Mouse (Mus musculus) thymus, adult 2 months (tissue): ENCODE results near the gene Sall1. TPM values are rescaled to one million over a fixed set of nuclear protein-coding genes. Genes with fewer than 3 reads are reported as not detected.

Experiments
- DNase-seq: peaks from one replicate; pipeline ENCODE4 v3.0.0; 2021
- H3K27ac ChIP-seq: fragments of 200-500 bp; 2 replicates; pipeline ENCODE4 v1.5.1; 2012; ENCODE audit warnings: low read length, control low read depth; ENCODE audit not compliant: control insufficient read depth, insufficient read depth
- H3K27me3 ChIP-seq: fragments of 200-500 bp; 2 replicates; pipeline ENCODE4 v1.6.1; 2012; ENCODE audit warnings: mild to moderate bottlenecking, low read length, moderate library complexity, mixed read lengths; ENCODE audit not compliant: control insufficient read depth, insufficient read depth
- H3K36me3 ChIP-seq: fragments of 200-500 bp; 2 replicates; pipeline ENCODE4 v1.6.1; 2012; ENCODE audit warnings: mild to moderate bottlenecking, low read length, moderate library complexity; ENCODE audit not compliant: control insufficient read depth, insufficient read depth
- H3K4me1 ChIP-seq: fragments of 200-500 bp; replicated peaks from 2 replicates; pipeline ENCODE4 v1.6.1; 2012; ENCODE audit warnings: low read length; ENCODE audit not compliant: control insufficient read depth, insufficient read depth
- H3K4me3 ChIP-seq: fragments of 200-500 bp; 2 replicates; pipeline ENCODE4 v1.5.1; 2012; ENCODE audit warnings: mild to moderate bottlenecking, low read length, control low read depth, moderate library complexity; ENCODE audit not compliant: control insufficient read depth, insufficient read depth
- CTCF ChIP-seq: fragments of 200-500 bp; IDR thresholded peaks from 2 replicates; pipeline ENCODE4 v1.5.1; 2012; ENCODE audit warnings: mild to moderate bottlenecking, control low read depth, low read length, moderate library complexity, borderline replicate concordance; ENCODE audit not compliant: control insufficient read depth, poor library complexity, insufficient read depth; ENCODE audit errors: extremely low read depth
- POLR2A ChIP-seq: fragments of 200-500 bp; IDR thresholded peaks from 2 replicates; pipeline ENCODE4 v1.6.1; 2012; ENCODE audit warnings: mild to moderate bottlenecking, low read length, control low read depth, moderate library complexity; ENCODE audit not compliant: control insufficient read depth, poor library complexity, insufficient read depth; ENCODE audit errors: extremely low read depth
- WGBS: fragments of 180-500 bp; shearing (Covaris S2); methylation state at CpG from one replicate; pipeline ENCODE4 v1.1.7; 2018; 5-methylcytosine and 5-hydroxymethylcytosine counted together
- polyA plus RNA-seq: library from polyadenylated mRNA; depleted of rRNA; stranded (reverse); fragments of >200 nt; gene quantifications from 2 replicates; pipeline ENCODE4 v1.2.3, GENCODE M21; 2012

Sall1 gene
- polyA plus RNA-seq, 1 experiment: 0.03 TPM

GRCm38 (mm10) chr8:89059507-89059906, 15.5 kb upstream of the Sall1 start:
- H3K27ac ChIP-seq: no peak overlapping the region

GRCm38 (mm10) chr8:89052880-89053279, 8.9 kb upstream of the Sall1 start:
- 90% methylated on average over 7 of the region's 7 CpGs for WGBS
- Histone ChIP-seq H3K4me3 (no peak overlapping the region), H3K36me3 (no peaks in the 10 kb centered on the region), H3K27ac (no peak overlapping the region), H3K27me3 (no peaks in the 10 kb centered on the region), H3K4me1 (no peaks in the 10 kb centered on the region)
- TF ChIP-seq CTCF (no peak), POLR2A (no peak)
- DNase-seq: no peak

More at GRCm38 (mm10) chr8:89059507-89059906, 15.5 kb upstream of the Sall1 start:
- Histone ChIP-seq H3K4me3 (no peak overlapping the region), H3K27me3 (no peaks in the 10 kb centered on the region), H3K4me1 (no peaks in the 10 kb centered on the region), H3K36me3 (no peaks in the 10 kb centered on the region)
- DNase-seq: no peak
- WGBS: 66% methylated on average over 6 of the region's 6 CpGs
- TF ChIP-seq POLR2A: no peak
- TF ChIP-seq CTCF: no peak

DNA sequence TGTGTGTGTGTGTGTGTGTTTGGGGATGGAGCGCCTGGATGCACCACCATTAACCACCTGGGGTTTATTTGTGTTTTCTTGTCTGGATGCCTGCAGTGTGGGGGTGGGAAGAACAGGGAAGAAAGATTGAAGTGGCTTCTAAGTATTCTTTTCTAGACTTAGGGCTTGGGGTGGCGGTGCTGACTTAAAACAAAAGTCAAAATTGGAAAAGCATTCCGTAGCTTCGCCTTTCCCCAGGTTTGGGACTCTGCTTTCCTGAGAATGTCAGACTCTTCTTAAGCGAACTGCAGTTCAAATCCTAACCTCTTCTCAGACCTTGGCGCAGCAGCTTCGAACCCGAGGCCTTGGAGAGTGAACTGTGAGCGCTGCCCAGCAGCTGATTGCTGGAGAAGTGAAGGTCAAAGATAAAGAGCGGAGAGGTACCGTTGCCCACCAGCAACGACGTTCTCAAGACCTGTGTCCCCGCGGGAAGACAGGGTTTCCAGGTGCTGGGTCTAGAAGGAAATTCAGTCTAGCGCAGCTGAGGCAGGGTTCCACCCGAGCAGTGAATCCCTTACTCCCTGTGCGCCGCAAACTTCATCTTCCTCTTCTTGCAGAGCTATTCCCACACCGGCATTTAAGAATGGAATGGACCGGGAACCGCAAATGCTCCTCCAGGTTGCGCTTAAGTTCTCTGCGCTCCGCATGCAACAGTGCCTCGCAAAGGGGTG, 2.8 kb upstream of the Sall1 start:
- 11% methylated on average over 26 of the region's 26 CpGs for WGBS
- Histone ChIP-seq H3K27ac (no peak overlapping the region), H3K36me3 (no peaks in the 10 kb centered on the region)

GRCm38 (mm10) chr8:89046226-89046625, 2.3 kb upstream of the Sall1 start:
- H3K36me3 ChIP-seq: no peaks in the 10 kb centered on the region
- no peak for TF ChIP-seq POLR2A
- H3K27me3 ChIP-seq: peaks cover 14% of the 10 kb centered on the region
- 2% methylated on average over 15 of the region's 15 CpGs for WGBS
- no peaks in the 10 kb centered on the region for H3K4me1 ChIP-seq
- DNase-seq: no peak
- H3K27ac ChIP-seq: no peak overlapping the region
- no peak overlapping the region for H3K4me3 ChIP-seq

More for the DNA sequence above, 2.8 kb upstream of the Sall1 start:
- Histone ChIP-seq H3K4me1 (no peaks in the 10 kb centered on the region), H3K27me3 (peaks cover 14% of the 10 kb centered on the region), H3K4me3 (no peak overlapping the region)
- TF ChIP-seq POLR2A: no peak
- TF ChIP-seq CTCF: no peak
- no peak for DNase-seq

- Histone ChIP-seq H3K4me1 (no peaks in the 10 kb centered on the region), H3K36me3 (no peaks in the 10 kb centered on the region), H3K27me3 (peaks cover 14% of the 10 kb centered on the region), H3K27ac (no peak overlapping the region), H3K4me3 (no peak overlapping the region)
- WGBS: 10% methylated on average over 17 of the region's 17 CpGs
- DNase-seq: no peak
- TF ChIP-seq CTCF (no peak), POLR2A (no peak)
These were observed 1.8 kb upstream of the Sall1 start for GRCm38 (mm10) chr8:89045726-89046125.

DNA sequence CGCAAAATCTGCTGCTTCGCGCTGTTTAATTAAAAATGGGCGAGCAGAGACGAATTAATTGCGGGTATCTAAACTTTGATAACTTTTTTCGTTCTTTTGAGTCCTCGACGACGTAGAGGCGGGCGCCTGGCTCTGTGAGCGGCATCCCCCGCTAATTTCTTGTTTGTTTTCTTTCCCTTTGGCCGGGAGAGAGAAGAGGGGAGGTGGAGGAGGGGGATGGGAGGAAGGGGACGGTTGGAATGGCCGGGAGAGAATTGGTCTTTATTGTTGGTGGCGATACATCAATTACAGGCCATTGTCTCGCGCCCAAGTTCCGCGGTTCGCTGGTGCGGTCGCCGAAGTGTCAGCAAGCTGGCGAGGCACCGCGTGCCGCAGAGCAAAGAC, 1.2 kb upstream of the Sall1 start:
- no peaks in the 10 kb centered on the region for H3K36me3 ChIP-seq
- H3K27ac ChIP-seq: no peak overlapping the region
- DNase-seq: no peak
- no peaks in the 10 kb centered on the region for H3K4me1 ChIP-seq
- H3K27me3 ChIP-seq: peaks cover 14% of the 10 kb centered on the region
- WGBS: 6% methylated on average over 30 of the region's 30 CpGs
- TF ChIP-seq CTCF (no peak), POLR2A (no peak)
- no peak overlapping the region for H3K4me3 ChIP-seq
